Mouse (Mus musculus): ENCODE results near the gene Rbm24. TPM values are rescaled to one million over a fixed set of nuclear protein-coding genes. Genes with fewer than 3 reads are reported as not detected.

Rbm24 gene
- polyA plus RNA-seq, 1 experiment from 2014 or later, result 1.0 TPM

- ATAC-seq (replicated peaks; ENCODE audit: low FRiP score, low read depth), result no peak
- no peak overlapping the region for H3K4me2 ChIP-seq (ENCODE audit: low read length)
- H3K4me3 ChIP-seq (replicated peaks; ENCODE audit: low read depth, low read length), result no peak overlapping the region
- no peaks in the 10 kb centered on the region for H3K4me1 ChIP-seq (replicated peaks; ENCODE audit: insufficient read depth, low read length)
- no peaks in the 10 kb centered on the region for H3K9me3 ChIP-seq (replicated peaks; ENCODE audit: low read length)
- H3K27me3 ChIP-seq (ENCODE audit: insufficient read depth, low read length), result no peaks in the 10 kb centered on the region
- DNase-seq (ENCODE audit: low spot score), result no peak
- WGBS, result 76% methylated on average over 4 of the region's 4 CpGs
- TF ChIP-seq CTCF (IDR thresholded peaks at IDR 0.05; ENCODE audit: low read depth), result no peak
- H3K27ac ChIP-seq, result no peak overlapping the region
- no peak overlapping the region for H3K9ac ChIP-seq (ENCODE audit: low read depth, low read length)
- H3K36me3 ChIP-seq (ENCODE audit: insufficient read depth, low read length), result no peaks in the 10 kb centered on the region
Observed at GRCm38 (mm10) chr13:46449955-46450354, 31.7 kb downstream of the Rbm24 start.

- no peaks in the 10 kb centered on the region for H3K4me1 ChIP-seq (replicated peaks; ENCODE audit: insufficient read depth, low read length)
- H3K27me3 ChIP-seq (ENCODE audit: insufficient read depth, low read length), result no peaks in the 10 kb centered on the region
- H3K9ac ChIP-seq (ENCODE audit: low read depth, low read length), result no peak overlapping the region
- H3K27ac ChIP-seq, result no peak overlapping the region
- 73% methylated on average over 7 of the region's 7 CpGs for WGBS
- no peak for TF ChIP-seq CTCF (IDR thresholded peaks at IDR 0.05; ENCODE audit: low read depth)
- DNase-seq (ENCODE audit: low spot score), result no peak
- H3K36me3 ChIP-seq (ENCODE audit: insufficient read depth, low read length), result no peaks in the 10 kb centered on the region
- ATAC-seq (replicated peaks; ENCODE audit: low FRiP score, low read depth), result no peak
- H3K4me3 ChIP-seq (replicated peaks; ENCODE audit: low read depth, low read length), result no peak overlapping the region
- no peak overlapping the region for H3K4me2 ChIP-seq (ENCODE audit: low read length)
- no peaks in the 10 kb centered on the region for H3K9me3 ChIP-seq (replicated peaks; ENCODE audit: low read length)
Observed at GRCm38 (mm10) chr13:46450623-46451022, 32.4 kb downstream of the Rbm24 start.

- TF ChIP-seq CTCF (IDR thresholded peaks at IDR 0.05; ENCODE audit: low read depth), result no peak
- ATAC-seq (replicated peaks; ENCODE audit: low FRiP score, low read depth) (no peak), DNase-seq (ENCODE audit: low spot score) (no peak)
- Histone ChIP-seq H3K4me1 (replicated peaks; ENCODE audit: insufficient read depth, low read length) (no peaks in the 10 kb centered on the region), H3K4me3 (replicated peaks; ENCODE audit: low read depth, low read length) (no peak overlapping the region), H3K9ac (ENCODE audit: low read depth, low read length) (no peak overlapping the region), H3K36me3 (ENCODE audit: insufficient read depth, low read length) (no peaks in the 10 kb centered on the region), H3K27me3 (ENCODE audit: insufficient read depth, low read length) (no peaks in the 10 kb centered on the region), H3K9me3 (replicated peaks; ENCODE audit: low read length) (no peaks in the 10 kb centered on the region), H3K4me2 (ENCODE audit: low read length) (no peak overlapping the region), H3K27ac (no peak overlapping the region)
- WGBS, result 63% methylated on average over 3 of the region's 3 CpGs
Observed at GRCm38 (mm10) chr13:46451548-46451947, 33.3 kb downstream of the Rbm24 start.

DNA sequence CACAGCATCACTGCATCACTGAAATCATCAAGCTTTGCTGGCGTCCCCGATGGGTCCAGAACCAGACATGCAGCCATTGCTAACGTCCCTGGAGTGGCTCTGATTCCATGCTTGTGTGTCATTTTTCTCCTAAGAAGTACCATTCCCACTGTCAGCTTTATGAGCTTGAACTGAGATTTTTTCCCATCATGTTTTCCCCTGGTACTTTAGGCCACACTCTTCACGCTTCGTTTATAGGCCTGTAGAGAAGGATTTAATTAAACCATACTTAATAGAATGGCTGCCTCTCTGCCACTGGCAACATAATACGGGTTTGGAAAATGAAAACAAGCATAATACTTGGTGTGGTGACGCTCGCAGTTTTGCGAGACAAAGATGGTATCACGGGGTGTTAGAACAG lies 41.3 kb downstream of the Rbm24 start:
- no peak for TF ChIP-seq CTCF (IDR thresholded peaks at IDR 0.05; ENCODE audit: low read depth)
- WGBS, result 55% methylated on average over 10 of the region's 10 CpGs
- no peaks in the 10 kb centered on the region for H3K36me3 ChIP-seq (ENCODE audit: insufficient read depth, low read length)
- H3K4me2 ChIP-seq (ENCODE audit: low read length), result no peak overlapping the region
- no peak overlapping the region for H3K4me3 ChIP-seq (replicated peaks; ENCODE audit: low read depth, low read length)
- no peak overlapping the region for H3K9ac ChIP-seq (ENCODE audit: low read depth, low read length)
- DNase-seq (ENCODE audit: low spot score) (no peak), ATAC-seq (replicated peaks; ENCODE audit: low FRiP score, low read depth) (no peak)
- H3K27me3 ChIP-seq (ENCODE audit: insufficient read depth, low read length), result no peaks in the 10 kb centered on the region
- no peaks in the 10 kb centered on the region for H3K9me3 ChIP-seq (replicated peaks; ENCODE audit: low read length)
- no peak overlapping the region for H3K27ac ChIP-seq
- no peaks in the 10 kb centered on the region for H3K4me1 ChIP-seq (replicated peaks; ENCODE audit: insufficient read depth, low read length)

DNA sequence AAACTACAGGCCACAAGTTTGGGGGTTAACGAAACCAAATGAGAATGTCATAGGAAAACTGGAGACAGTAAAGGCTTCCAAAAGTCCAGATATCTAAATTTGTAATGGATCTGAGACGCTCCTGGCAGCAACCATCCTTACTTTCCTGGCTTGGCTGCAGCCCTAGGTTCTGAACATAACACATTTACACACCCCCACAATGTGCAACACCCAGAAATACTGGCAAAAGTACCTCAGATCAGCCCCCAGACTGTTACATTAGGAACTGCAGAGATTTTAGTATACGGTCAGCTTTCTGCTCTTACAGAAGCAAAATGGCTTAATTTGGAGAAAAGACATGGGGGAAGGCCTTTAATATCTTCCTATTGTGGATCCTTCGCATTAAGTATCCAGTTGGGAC lies 44.0 kb downstream of the Rbm24 start:
- no peaks in the 10 kb centered on the region for H3K36me3 ChIP-seq (ENCODE audit: insufficient read depth, low read length)
- H3K9me3 ChIP-seq (replicated peaks; ENCODE audit: low read length), result no peaks in the 10 kb centered on the region
- DNase-seq (ENCODE audit: low spot score) (no peak), ATAC-seq (replicated peaks; ENCODE audit: low FRiP score, low read depth) (no peak)
- 89% methylated on average over 4 of the region's 4 CpGs for WGBS
- no peak for TF ChIP-seq CTCF (IDR thresholded peaks at IDR 0.05; ENCODE audit: low read depth)
- no peak overlapping the region for H3K4me3 ChIP-seq (replicated peaks; ENCODE audit: low read depth, low read length)
- H3K27ac ChIP-seq, result no peak overlapping the region
- H3K4me1 ChIP-seq (replicated peaks; ENCODE audit: insufficient read depth, low read length), result no peaks in the 10 kb centered on the region
- no peak overlapping the region for H3K4me2 ChIP-seq (ENCODE audit: low read length)
- H3K27me3 ChIP-seq (ENCODE audit: insufficient read depth, low read length), result no peaks in the 10 kb centered on the region
- no peak overlapping the region for H3K9ac ChIP-seq (ENCODE audit: low read depth, low read length)

DNA sequence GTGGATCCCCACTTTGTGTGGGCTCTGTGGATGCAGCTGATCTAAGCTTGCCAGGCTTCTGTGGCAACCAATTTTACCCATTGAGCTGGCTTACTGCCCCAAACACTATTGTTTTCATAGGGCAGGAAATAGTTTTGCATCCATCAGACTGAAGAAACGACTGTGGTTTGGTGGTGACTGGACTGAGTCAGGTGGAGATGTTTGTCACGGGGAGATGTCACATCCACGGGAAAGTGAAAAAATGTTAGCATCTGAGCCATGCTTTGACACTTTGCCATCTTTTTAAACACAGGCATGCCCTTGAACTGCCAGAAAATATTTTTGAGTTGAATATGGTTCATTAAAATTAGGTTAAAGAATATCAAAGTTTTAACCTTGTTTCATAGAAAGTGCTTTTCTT lies 45.5 kb downstream of the Rbm24 start:
- ATAC-seq (replicated peaks; ENCODE audit: low FRiP score, low read depth) (no peak), DNase-seq (ENCODE audit: low spot score) (no peak)
- Histone ChIP-seq H3K4me2 (ENCODE audit: low read length) (no peak overlapping the region), H3K27me3 (ENCODE audit: insufficient read depth, low read length) (no peaks in the 10 kb centered on the region), H3K27ac (no peak overlapping the region), H3K36me3 (ENCODE audit: insufficient read depth, low read length) (no peaks in the 10 kb centered on the region), H3K9me3 (replicated peaks; ENCODE audit: low read length) (no peaks in the 10 kb centered on the region), H3K4me1 (replicated peaks; ENCODE audit: insufficient read depth, low read length) (no peaks in the 10 kb centered on the region), H3K9ac (ENCODE audit: low read depth, low read length) (no peak overlapping the region), H3K4me3 (replicated peaks; ENCODE audit: low read depth, low read length) (no peak overlapping the region)
- WGBS, result 53% methylated on average over 3 of the region's 3 CpGs
- TF ChIP-seq CTCF (IDR thresholded peaks at IDR 0.05; ENCODE audit: low read depth), result no peak

- no peaks in the 10 kb centered on the region for H3K36me3 ChIP-seq (ENCODE audit: insufficient read depth, low read length)
- H3K4me2 ChIP-seq (ENCODE audit: low read length), result no peak overlapping the region
- no peaks in the 10 kb centered on the region for H3K4me1 ChIP-seq (replicated peaks; ENCODE audit: insufficient read depth, low read length)
- no peaks in the 10 kb centered on the region for H3K27me3 ChIP-seq (ENCODE audit: insufficient read depth, low read length)
- no peak for DNase-seq (ENCODE audit: low spot score)
- no peak overlapping the region for H3K4me3 ChIP-seq (replicated peaks; ENCODE audit: low read depth, low read length)
- no peak for ATAC-seq (replicated peaks; ENCODE audit: low FRiP score, low read depth)
- 49% methylated on average over 8 of the region's 8 CpGs for WGBS
- no peak overlapping the region for H3K9ac ChIP-seq (ENCODE audit: low read depth, low read length)
- no peak overlapping the region for H3K27ac ChIP-seq
- TF ChIP-seq CTCF (IDR thresholded peaks at IDR 0.05; ENCODE audit: low read depth), result no peak
- H3K9me3 ChIP-seq (replicated peaks; ENCODE audit: low read length), result no peaks in the 10 kb centered on the region
Observed at GRCm38 (mm10) chr13:46468251-46468650, 50.0 kb downstream of the Rbm24 start.
